Mouse (Mus musculus) kidney, adult 2 months (tissue): ENCODE measurements around the gene Bcdin3d.

Experiments
- CTCF ChIP-seq: fragments of 200-500 bp; conservative IDR thresholded peaks from 2 replicates; pipeline ENCODE4 v1.5.1; 2011; ENCODE audit warnings: low read depth, mild to moderate bottlenecking, control low read depth, low read length, moderate library complexity, mixed read lengths; ENCODE audit not compliant: insufficient read depth, insufficient read length
- POLR2A ChIP-seq: fragments of 200-500 bp; IDR thresholded peaks from one replicate; pipeline ENCODE4 v1.6.1; 2011; ENCODE audit warnings: low read depth, low read length, control low read depth

- TF ChIP-seq POLR2A, result no peak
- TF ChIP-seq CTCF, result no peak
Observed at GRCm38 (mm10) chr15:99456963-99457605, 17.4 kb downstream of the Bcdin3d start.
